10 mouse cellular contexts compared by ENCODE assay signal in the genomic region with DNA sequence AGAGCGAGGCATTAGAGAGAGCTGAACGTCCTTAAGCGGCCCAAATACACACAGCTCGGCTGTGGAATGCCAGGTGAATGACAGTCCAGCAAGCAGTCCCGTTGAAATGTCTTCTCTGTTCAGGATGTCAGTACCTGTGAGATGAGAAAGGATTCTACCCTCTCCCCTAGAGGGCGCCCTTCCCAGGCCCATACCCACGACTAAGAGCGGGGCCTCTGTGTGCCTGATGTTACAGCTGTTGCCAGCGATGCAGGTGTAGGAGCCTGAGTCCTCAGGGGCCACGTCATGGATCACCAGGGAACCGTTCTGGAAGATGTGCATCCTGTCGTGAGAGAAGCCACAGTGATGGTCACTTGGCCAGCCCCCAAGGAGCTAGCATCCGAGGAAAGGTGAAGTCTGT. TPM values are rescaled to one million over a fixed set of nuclear protein-coding genes. Genes with fewer than 3 reads are reported as not detected.
DNase-seq lines count a peak whose midpoint lies in the region; ATAC-seq and TF ChIP-seq lines count a peak whose summit lies in the region.
"Had no signal": no experiment of that assay in that cellular context is flagged by ENCODE, and none has a peak within 500 bp of the region (broad histone marks: within the 10 kb centered on the region; RNA-seq: fewer than 3 reads in every experiment).

No protein-coding gene starts in this region.

- 84% methylated on average over 13 of the region's 13 CpGs for WGBS in kidney, postnatal 0 days
- 84% methylated on average over 13 of the region's 13 CpGs for WGBS in stomach, embryonic 14.5 days

- H3K9me3 ChIP-seq in kidney, postnatal 0 days (replicated peaks; ENCODE audit: low read length), result no peaks in the 10 kb centered on the region
- no peaks in the 10 kb centered on the region for H3K9me3 ChIP-seq in stomach, embryonic 14.5 days (ENCODE audit: control insufficient read depth, low read depth, low read length)

- H3K27me3 ChIP-seq in Patski, result no peaks in the 10 kb centered on the region
- no peaks in the 10 kb centered on the region for H3K27me3 ChIP-seq in kidney, postnatal 0 days (ENCODE audit: insufficient read depth, low read length)
- no peaks in the 10 kb centered on the region for H3K27me3 ChIP-seq in stomach, embryonic 14.5 days (ENCODE audit: control insufficient read depth, insufficient read depth, low read length)

- DNase-seq in left cerebral cortex, adult 2 months (ENCODE audit: extremely low spot score in 1 of 2, low spot score in 2 of 2), result no peak
- no peak for DNase-seq in left cerebral cortex, adult 11 months (ENCODE audit: low spot score)
- DNase-seq in Patski (ENCODE audit: low read depth, low spot score), result no peak
- no peak for DNase-seq in kidney, postnatal 0 days (ENCODE audit: low spot score)
- no peak for DNase-seq in heart, adult 9 months (ENCODE audit: low spot score in 2 of 2)
- DNase-seq in ovary, adult 18-20 months (ENCODE audit: low spot score), result no peak
- DNase-seq: adrenal gland, postnatal 25 days; right cerebral cortex, postnatal 25 days had no signal

- H3K36me3 ChIP-seq in kidney, postnatal 0 days (ENCODE audit: insufficient read depth, low read length), result peaks cover 69% of the 10 kb centered on the region
- H3K36me3 ChIP-seq in stomach, embryonic 14.5 days (ENCODE audit: control insufficient read depth, insufficient read depth, low read length), result peaks cover 85% of the 10 kb centered on the region

- no peak overlapping the region for H3K4me2 ChIP-seq in kidney, postnatal 0 days (ENCODE audit: low read length)
- H3K4me2 ChIP-seq in stomach, embryonic 14.5 days (replicated peaks; ENCODE audit: low read depth, low read length), result no peak overlapping the region

- CTCF ChIA-PET in Patski (lab: Charles Lee), result interaction anchor here (0.9 to 2.3 kb wide), 6 partner anchors 8 to 56 kb away, joined by 3 to 7 read pairs (median 4); no protein-coding TSS in a partner anchor

- in situ Hi-C loops in Patski (cut with MboI; ENCODE audit: low pct_unique_long_range_greater_than_20kb), result no loop called here

- ATAC-seq in Patski, result no peak
- ATAC-seq in kidney, postnatal 0 days (replicated peaks; ENCODE audit: low FRiP score, low read depth), result no peak
- no peak for ATAC-seq in stomach, embryonic 14.5 days (ENCODE audit: insufficient number of reproducible peaks, insufficient read depth, low FRiP score, low read depth)

- H3K4me1 ChIP-seq in kidney, postnatal 0 days (replicated peaks; ENCODE audit: insufficient read depth, low read length), result no peaks in the 10 kb centered on the region; the same call in 1 of the 2 replicates
- no peaks in the 10 kb centered on the region for H3K4me1 ChIP-seq in stomach, embryonic 14.5 days (ENCODE audit: control insufficient read depth, insufficient read depth, low read length)

- H3K9ac ChIP-seq in kidney, postnatal 0 days (ENCODE audit: low read depth, low read length), result no peak overlapping the region
- 0 out of 2 replicates have a peak overlapping the region, but pooled peaks have one; percentile 1 for H3K9ac ChIP-seq in stomach, embryonic 14.5 days (replicated peaks; ENCODE audit: low read depth, low read length)

- H3K27ac ChIP-seq in left cerebral cortex, adult 2 months, result no peak overlapping the region
- no peak overlapping the region for H3K27ac ChIP-seq in kidney, postnatal 0 days
- H3K27ac ChIP-seq in stomach, embryonic 14.5 days (ENCODE audit: low read length), result no peak overlapping the region

- no peak overlapping the region for H3K4me3 ChIP-seq in left cerebral cortex, adult 2 months
- H3K4me3 ChIP-seq in kidney, postnatal 0 days (replicated peaks; ENCODE audit: low read depth, low read length), result no peak overlapping the region
- H3K4me3 ChIP-seq in stomach, embryonic 14.5 days (ENCODE audit: low read depth, low read length), result no peak overlapping the region
- H3K4me3 ChIP-seq: erythroblast, embryonic 14.5 days had no signal

- POLR2A ChIA-PET in Patski (lab: Charles Lee), result no interaction called here

- intact Hi-C loops in left cerebral cortex, adult 2 months (cut with DNase I), result no loop called here

- TF ChIP-seq CTCF in left cerebral cortex, adult 2 months (IDR thresholded peaks at IDR 0.05), result peak; percentile 53
- peak; percentile 81 for TF ChIP-seq CTCF in Patski (IDR thresholded peaks at IDR 0.05)
- TF ChIP-seq CTCF in kidney, postnatal 0 days (IDR thresholded peaks at IDR 0.05; ENCODE audit: low read depth), result peak; percentile 60

RNA-seq across cellular contexts. Expression of a gene that starts 20.1 kb away (rescaled TPM):
- total RNA-seq in left cerebral cortex, adult 2 months (2021), result 10 to 100 TPM; 57.0 to 74.2 TPM
- 72.1 TPM for polyA plus RNA-seq in Patski (2021)
- polyA plus RNA-seq in kidney, postnatal 0 days (2015; fragmentation: Nextera tagmentation; extraction: Ambion mirVana), result 5.5 and 6.0 TPM in 2 replicates
- polyA plus RNA-seq in stomach, embryonic 14.5 days (2014; fragmentation: Nextera tagmentation; extraction: Ambion mirVana), result 12.2 and 15.7 TPM in 2 replicates

RNA-seq across cellular contexts. Expression of a gene that starts 29.9 kb away (rescaled TPM):
- total RNA-seq in left cerebral cortex, adult 2 months (2021), result 10 to 100 TPM; 66.6 to 70.1 TPM
- 34.3 TPM for polyA plus RNA-seq in Patski (2021)
- polyA plus RNA-seq in kidney, postnatal 0 days (2015; fragmentation: Nextera tagmentation; extraction: Ambion mirVana), result 6.0 and 6.5 TPM in 2 replicates
- polyA plus RNA-seq in stomach, embryonic 14.5 days (2014; fragmentation: Nextera tagmentation; extraction: Ambion mirVana), result 3.6 and 5.6 TPM in 2 replicates

RNA-seq across cellular contexts. Expression of a gene that starts 53.2 kb away (rescaled TPM):
- total RNA-seq in left cerebral cortex, adult 2 months (2021), result 1 to 10 TPM; 8.3 to 9.4 TPM
- 86.6 TPM for polyA plus RNA-seq in Patski (2021)
- 94.0 and 103 TPM in 2 replicates for polyA plus RNA-seq in kidney, postnatal 0 days (2015; fragmentation: Nextera tagmentation; extraction: Ambion mirVana)
- polyA plus RNA-seq in stomach, embryonic 14.5 days (2014; fragmentation: Nextera tagmentation; extraction: Ambion mirVana), result 37.6 and 45.2 TPM in 2 replicates
